Mouse (Mus musculus) midbrain, postnatal 0 days (tissue): ENCODE data around the gene Lect2. TPM values are rescaled to one million over a fixed set of nuclear protein-coding genes. Genes with fewer than 3 reads are reported as not detected.

Experiments used
- ATAC-seq: fragments of 200-750 bp; cut with Nextera tagmentation; 2 replicates; pipeline ENCODE4 v1.8.0; 2017; ENCODE audit warnings: moderate number of reproducible peaks, mild to moderate bottlenecking, moderate TSS enrichment, moderate library complexity; ENCODE audit not compliant: low FRiP score
- DNase-seq: peaks from one replicate; pipeline ENCODE4 v3.0.0-alpha.2; 2015; ENCODE audit warnings: low spot score
- H3K27ac ChIP-seq: fragments of 300-500 bp; sonication (generic); 2 replicates; pipeline ENCODE4 v1.5.1; 2014; ENCODE audit warnings: low read depth, mild to moderate bottlenecking, low read length, mixed read lengths
- H3K27me3 ChIP-seq: fragments of 300-500 bp; sonication (generic); 2 replicates; pipeline ENCODE4 v1.6.1; 2014; ENCODE audit warnings: low read length, control low read depth, mixed read lengths; ENCODE audit not compliant: insufficient read depth
- H3K36me3 ChIP-seq: fragments of 300-500 bp; sonication (generic); 2 replicates; pipeline ENCODE4 v1.6.1; 2014; ENCODE audit warnings: low read length, control low read depth, mixed read lengths; ENCODE audit not compliant: insufficient read depth
- H3K4me1 ChIP-seq: fragments of 300-500 bp; sonication (generic); 2 replicates; pipeline ENCODE4 v1.6.1; 2014; ENCODE audit warnings: mild to moderate bottlenecking, control low read depth, antibody characterized with exemption, low read length, mixed read lengths; ENCODE audit not compliant: insufficient read depth
- H3K4me2 ChIP-seq: fragments of 300-500 bp; sonication (generic); 2 replicates; pipeline ENCODE4 v1.6.1; 2014; ENCODE audit warnings: low read depth, mild to moderate bottlenecking, low read length, mixed read lengths; ENCODE audit not compliant: poor library complexity, severe bottlenecking
- H3K4me3 ChIP-seq: fragments of 300-500 bp; sonication (generic); 2 replicates; pipeline ENCODE4 v1.5.1; 2014; ENCODE audit warnings: low read depth, mild to moderate bottlenecking, low read length, moderate library complexity
- H3K9ac ChIP-seq: fragments of 300-500 bp; sonication (generic); replicated peaks from 2 replicates; pipeline ENCODE4 v1.6.1; 2014; ENCODE audit warnings: mild to moderate bottlenecking, low read length, moderate library complexity, mixed read lengths; ENCODE audit not compliant: poor library complexity, severe bottlenecking
- H3K9me3 ChIP-seq: fragments of 300-500 bp; sonication (generic); 2 replicates; pipeline ENCODE4 v1.6.1; 2016; ENCODE audit warnings: low read length, control low read depth
- CTCF ChIP-seq: IDR thresholded peaks from 2 replicates; pipeline ENCODE4 v1.5.1; 2016; ENCODE audit warnings: antibody characterized with exemption, mild to moderate bottlenecking
- WGBS: fragments of 180-500 bp; shearing (Covaris S2); extraction: QIAGEN DNeasy Blood & Tissue Kit; methylation state at CpG from one replicate; pipeline ENCODE4 v1.1.7; 2014; 5-methylcytosine and 5-hydroxymethylcytosine counted together
- polyA plus RNA-seq: library from polyadenylated mRNA; unstranded; fragments of >200 nt; fragmentation: Nextera tagmentation; extraction: Ambion mirVana; gene quantifications from 2 replicates; pipeline ENCODE4 v1.2.1, GENCODE M21; 2015
- total RNA-seq: library from RNA; depleted of rRNA; stranded (reverse); fragments of >200 nt; gene quantifications from 2 replicates; pipeline ENCODE4 v1.2.3, GENCODE M21; 2014

Lect2 gene
- total and polyA plus RNA-seq, 2 experiments from 2014 or later, result not detected

DNA sequence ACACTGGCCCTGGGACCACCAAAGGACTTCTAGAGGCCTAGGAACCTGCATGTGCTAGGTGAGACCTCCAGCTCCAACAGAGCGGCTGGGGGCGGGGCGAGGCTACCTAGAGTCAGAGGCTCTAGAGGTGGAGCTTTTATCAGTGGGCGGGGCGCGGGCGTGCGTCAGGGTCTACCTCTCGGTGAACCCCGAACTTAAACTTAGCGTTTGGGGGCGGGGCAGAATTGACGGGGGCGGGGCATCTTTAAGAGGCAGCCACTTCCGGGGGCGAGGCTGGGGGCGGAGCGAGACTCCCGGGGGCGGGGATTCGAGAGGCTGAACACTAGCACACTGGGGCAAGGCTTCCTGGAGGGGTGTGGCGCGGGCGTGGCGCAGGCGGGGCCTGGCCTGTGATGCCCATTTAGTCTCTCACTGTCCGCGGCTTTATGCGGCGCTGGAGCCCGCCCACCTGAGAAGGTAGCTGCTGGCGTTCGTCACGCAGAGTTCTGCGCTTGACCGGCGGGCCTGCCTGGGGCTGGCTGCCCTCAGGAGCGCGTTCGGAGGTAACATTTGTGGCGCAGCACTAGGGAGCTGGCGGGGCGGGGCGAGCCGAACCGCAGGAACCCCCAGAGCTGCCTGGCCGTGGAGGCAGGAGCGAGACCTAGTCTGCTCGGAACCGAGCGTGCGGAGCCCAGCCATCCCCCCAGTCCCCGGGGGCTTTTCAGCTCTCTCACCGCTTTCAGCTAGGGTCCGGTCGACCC lies 26.1 kb downstream of the Lect2 start, which contains the start of gene Fbxl21:
Gene Fbxl21 (plus strand): TSS at position 392 of the 740 bp plus-strand sequence.
- Histone ChIP-seq H3K4me3 (peak within 1 kb of the TSS; percentile 66), H3K9me3 (no peaks in the 10 kb centered on the region), H3K27ac (peak within 1 kb of the TSS; percentile 21), H3K27me3 (no peaks in the 10 kb centered on the region), H3K4me1 (no peaks in the 10 kb centered on the region), H3K9ac (peak within 1 kb of the TSS; percentile 57), H3K36me3 (no peaks in the 10 kb centered on the region), H3K4me2 (peak within 1 kb of the TSS; percentile 97)
- DNase-seq, result peak; percentile 89
- WGBS, result under 1% methylated on average over 54 of the region's 56 CpGs
- TF ChIP-seq CTCF, result no peak
- peak; percentile 92 for ATAC-seq

DNA sequence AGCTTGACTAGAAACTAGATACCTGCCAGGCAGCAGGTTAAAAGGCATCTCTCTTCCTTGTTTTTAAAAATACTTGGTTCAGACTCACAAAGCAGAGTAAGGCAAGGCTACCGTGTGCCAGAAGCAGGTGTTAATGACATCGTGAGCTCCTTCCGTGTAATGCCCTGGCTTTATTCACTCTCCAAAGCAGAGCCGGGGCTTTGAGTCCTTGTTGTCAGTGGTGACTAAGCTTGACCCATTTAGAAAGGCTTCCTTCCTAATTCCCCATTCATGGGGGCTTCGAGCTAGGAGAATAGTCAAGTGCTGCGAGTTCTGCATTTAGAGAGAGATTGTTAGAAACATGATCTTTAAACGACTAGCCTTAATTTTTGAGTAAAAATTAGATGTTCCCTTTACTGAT lies 31.5 kb downstream of the Lect2 start:
- no peak overlapping the region for H3K4me2 ChIP-seq
- DNase-seq, result peak; percentile 5

DNA sequence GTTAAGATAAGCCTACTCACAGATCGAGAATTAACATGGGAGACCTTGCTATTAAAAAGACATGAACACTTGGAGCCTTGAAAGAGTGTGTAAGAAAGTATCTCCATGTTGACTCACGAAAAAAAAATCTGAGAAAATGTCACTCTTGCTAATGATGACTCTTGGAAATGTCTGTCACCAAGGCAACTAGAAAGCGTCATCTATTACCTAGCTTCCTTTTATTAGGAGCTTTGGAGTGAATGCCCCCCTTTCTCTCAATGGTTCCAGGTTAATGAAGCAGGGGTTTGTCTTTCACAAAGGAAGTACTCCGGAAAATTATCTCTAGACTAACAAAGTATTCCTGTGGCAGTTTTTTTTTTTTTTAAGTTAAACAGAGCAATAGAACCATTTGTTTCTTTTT lies 32.0 kb downstream of the Lect2 start:
- no peak for ATAC-seq
- WGBS, result 56% methylated on average over 4 of the region's 4 CpGs
- Histone ChIP-seq H3K27me3 (no peaks in the 10 kb centered on the region), H3K27ac (no peak overlapping the region), H3K4me1 (no peaks in the 10 kb centered on the region; the same call in 1 of the 2 replicates), H3K9me3 (no peaks in the 10 kb centered on the region), H3K4me3 (no peak overlapping the region), H3K36me3 (no peaks in the 10 kb centered on the region), H3K9ac (no peak overlapping the region), H3K4me2 (no peak overlapping the region)
- peak; percentile 41 for DNase-seq
- no peak for TF ChIP-seq CTCF

More for the DNA sequence above, 31.5 kb downstream of the Lect2 start:
- Histone ChIP-seq H3K4me1 (no peaks in the 10 kb centered on the region; the same call in 1 of the 2 replicates), H3K27ac (no peak overlapping the region), H3K36me3 (no peaks in the 10 kb centered on the region), H3K4me3 (no peak overlapping the region), H3K27me3 (no peaks in the 10 kb centered on the region), H3K9me3 (no peaks in the 10 kb centered on the region), H3K9ac (no peak overlapping the region)
- 16% methylated on average over 7 of the region's 7 CpGs for WGBS
- ATAC-seq, result no peak
- TF ChIP-seq CTCF, result no peak

DNA sequence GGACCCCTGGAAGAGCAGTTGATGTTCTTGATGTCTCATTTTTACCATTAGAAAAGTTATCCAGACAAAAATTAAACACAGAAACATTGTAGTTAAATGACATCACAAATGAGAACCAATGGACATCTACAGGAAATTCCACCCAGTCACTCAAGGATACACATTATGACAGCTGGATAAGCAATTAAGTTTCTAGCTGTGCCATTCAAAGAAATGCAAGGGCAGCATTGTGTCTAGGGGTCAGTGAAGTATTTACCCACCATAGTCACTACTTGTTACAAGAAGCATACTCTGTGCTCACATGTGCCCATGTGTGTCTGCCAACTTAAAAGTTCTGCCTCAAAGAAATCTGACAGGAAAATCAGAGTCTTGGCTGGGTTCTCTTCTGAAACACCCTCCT lies 34.7 kb downstream of the Lect2 start:
- no peak overlapping the region for H3K27ac ChIP-seq
- no peaks in the 10 kb centered on the region for H3K9me3 ChIP-seq
- no peak overlapping the region for H3K4me3 ChIP-seq
- no peak for TF ChIP-seq CTCF
- H3K9ac ChIP-seq, result no peak overlapping the region
- no peak for DNase-seq
- no peak overlapping the region for H3K4me2 ChIP-seq
- ATAC-seq, result no peak
- no peaks in the 10 kb centered on the region for H3K36me3 ChIP-seq
- no peaks in the 10 kb centered on the region; the same call in 1 of the 2 replicates for H3K4me1 ChIP-seq
- H3K27me3 ChIP-seq, result no peaks in the 10 kb centered on the region

DNA sequence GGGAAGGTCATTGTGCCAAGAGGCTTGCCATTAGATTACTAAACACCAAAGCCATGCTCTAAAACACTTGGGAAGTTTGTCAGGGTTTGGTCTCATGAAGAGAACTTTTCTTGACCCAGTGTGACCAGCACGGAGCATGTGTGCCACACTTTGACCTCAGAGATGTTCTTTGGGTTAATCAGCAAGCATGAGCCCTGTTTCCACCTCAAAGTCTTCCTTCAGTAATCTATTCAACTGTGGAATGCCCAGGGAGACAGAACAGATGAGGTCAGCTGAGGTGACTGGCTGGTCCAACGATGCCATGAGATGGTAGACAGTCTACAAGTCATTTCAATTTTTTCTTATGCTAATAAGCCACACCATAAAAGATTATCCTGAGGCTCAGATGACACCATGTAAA lies 38.5 kb downstream of the Lect2 start:
- Histone ChIP-seq H3K36me3 (no peaks in the 10 kb centered on the region), H3K27ac (no peak overlapping the region), H3K27me3 (no peaks in the 10 kb centered on the region), H3K9me3 (no peaks in the 10 kb centered on the region), H3K4me2 (no peak overlapping the region), H3K4me3 (no peak overlapping the region), H3K4me1 (no peaks in the 10 kb centered on the region), H3K9ac (no peak overlapping the region)
- WGBS, result 80% methylated on average over 2 of the region's 2 CpGs
- ATAC-seq, result no peak
- no peak for DNase-seq
- no peak for TF ChIP-seq CTCF

DNA sequence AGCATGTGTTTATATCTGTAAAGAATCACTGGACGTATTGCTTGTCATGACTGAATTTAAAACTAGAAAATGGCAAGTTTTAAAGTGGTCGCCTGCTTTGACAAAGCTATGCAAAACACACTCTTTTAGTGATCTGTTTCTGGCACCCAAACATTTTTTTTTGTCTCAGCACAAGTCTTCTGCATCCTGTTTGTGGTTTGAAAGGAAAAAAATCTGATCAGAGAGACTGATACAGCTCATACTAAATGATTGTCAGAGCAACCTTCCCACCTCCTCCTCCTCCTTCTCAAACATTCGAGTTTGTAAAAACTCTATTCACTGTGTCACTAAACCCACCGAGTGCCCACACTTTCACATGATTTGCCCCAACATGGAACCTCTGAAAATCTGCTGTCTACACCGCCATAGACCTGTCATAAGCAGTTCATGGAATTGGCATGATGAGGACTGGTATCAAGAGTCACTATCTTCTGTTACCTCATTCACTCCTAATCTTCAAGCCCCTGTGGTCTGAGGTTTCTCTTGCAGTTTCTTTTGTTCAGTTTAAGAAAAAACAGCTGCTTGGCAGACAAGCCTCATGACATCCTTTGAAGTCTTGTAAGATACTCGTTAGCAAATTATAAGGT lies 41.3 kb downstream of the Lect2 start:
- 82% methylated on average over 6 of the region's 6 CpGs for WGBS
- no peaks in the 10 kb centered on the region for H3K36me3 ChIP-seq

More for the DNA sequence above, 41.3 kb downstream of the Lect2 start:
- DNase-seq, result no peak
- Histone ChIP-seq H3K27ac (no peak overlapping the region), H3K27me3 (no peaks in the 10 kb centered on the region), H3K4me1 (no peaks in the 10 kb centered on the region), H3K9me3 (no peaks in the 10 kb centered on the region), H3K9ac (no peak overlapping the region), H3K4me3 (no peak overlapping the region), H3K4me2 (no peak overlapping the region)
- no peak for ATAC-seq
- no peak for TF ChIP-seq CTCF
